Mouse (Mus musculus) embryo, embryonic 9.5 days (tissue): Measurements from ENCODE around the gene Slc29a3.

ENCODE experiments used
- DNase-seq: peaks from one replicate; pipeline ENCODE4 v3.0.0-alpha.2; 2017; ENCODE audit errors: extremely low spot score

Slc29a3 gene

GRCm38 (mm10) chr10:60668591-60668990, 84.0 kb downstream of the Slc29a3 start:
- no peak for DNase-seq
